In the genomic region with DNA sequence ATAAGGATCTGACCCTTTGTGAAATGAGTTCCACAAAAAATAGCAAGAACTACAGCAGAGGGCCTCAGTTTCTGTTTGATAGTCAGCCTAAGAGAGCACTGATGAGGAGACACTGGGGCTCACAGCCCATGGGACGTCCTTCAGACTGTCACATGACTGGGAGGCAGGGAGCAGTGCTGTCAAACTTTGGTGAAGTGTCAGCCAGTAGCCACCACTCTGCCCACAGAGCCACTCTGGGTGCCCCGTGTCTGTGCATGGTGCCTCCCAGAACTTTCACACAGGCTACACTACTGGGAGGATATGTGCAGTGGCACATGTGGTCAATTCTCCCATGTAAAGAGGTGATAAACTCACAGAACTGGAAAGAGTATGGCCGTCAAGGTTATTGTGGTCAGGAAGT, we compare ENCODE assay signal across 18 mouse cellular contexts.
DNase-seq lines count a peak whose midpoint lies in the region; ATAC-seq lines count a peak whose summit lies in the region.
"Had no signal": no experiment of that assay in that cellular context is flagged by ENCODE, and none has a peak within 500 bp of the region (broad histone marks: within the 10 kb centered on the region; RNA-seq: fewer than 3 reads in every experiment).

No protein-coding gene starts in this region.

- ATAC-seq in hematopoietic stem cell, adult 5-6 weeks (replicated peaks in 1 of 2; ENCODE audit: insufficient read depth in 1 of 2, low FRiP score in 2 of 2, low TSS enrichment in 1 of 2, low read depth in 1 of 2, poor library complexity in 2 of 2, severe bottlenecking in 2 of 2) = peak; percentile 30 to 33

- peaks cover 59% of the 10 kb centered on the region for H3K4me1 ChIP-seq in heart, embryonic 10.5 days

- intact Hi-C loops in heart, postnatal 36 days (cut with DNase I) = no loop called here

- H3K9me3 ChIP-seq in heart, embryonic 10.5 days = no peaks in the 10 kb centered on the region
- H3K9me3 ChIP-seq: forebrain, embryonic 12.5 days; hindbrain, embryonic 12.5 days; limb, embryonic 10.5 days; neural tube, embryonic 15.5 days had no signal

- H3K79me2 ChIP-seq in macrophage (ENCODE audit: inconsistent target) = no peaks in the 10 kb centered on the region

- no peaks in the 10 kb centered on the region for H3K36me3 ChIP-seq in heart, embryonic 10.5 days
- no peaks in the 10 kb centered on the region for H3K36me3 ChIP-seq in macrophage (ENCODE audit: inconsistent target)
- H3K36me3 ChIP-seq: forebrain, embryonic 12.5 days; hindbrain, embryonic 12.5 days; limb, embryonic 10.5 days; neural tube, embryonic 15.5 days had no signal

- 45% methylated on average over 3 of the region's 3 CpGs for WGBS in heart, embryonic 10.5 days
- WGBS in macrophage (ENCODE audit: missing documents) = 18% methylated on average over 3 of the region's 3 CpGs

- H3K27me3 ChIP-seq in heart, embryonic 10.5 days (ENCODE audit: insufficient read depth, poor library complexity, severe bottlenecking) = no peaks in the 10 kb centered on the region
- H3K27me3 ChIP-seq: hindbrain, embryonic 12.5 days; neural tube, embryonic 15.5 days had no signal

- peak overlapping the region; percentile 62; the same call in 1 of the 2 replicates for H3K27ac ChIP-seq in heart, embryonic 10.5 days
- peak overlapping the region; percentile 91 for H3K27ac ChIP-seq in macrophage
- H3K27ac ChIP-seq: forebrain, embryonic 12.5 days; hindbrain, embryonic 12.5 days; limb, embryonic 10.5 days; neural tube, embryonic 15.5 days had no signal

- DNase-seq in heart, embryonic 10.5 days (ENCODE audit: low spot score) = no peak
- DNase-seq in heart, postnatal 36 days = no peak
- peak; percentile 14 for DNase-seq in 3134 (ENCODE audit: extremely low read depth, insufficient read length, low spot score)
- no peak for DNase-seq in testis, postnatal 14 days (ENCODE audit: low spot score)
- DNase-seq in frontal cortex, adult 2 months (ENCODE audit: extremely low spot score in 1 of 2, low spot score in 1 of 2) = no peak
- DNase-seq in kidney, adult 18-20 months = no peak
- DNase-seq: adrenal gland, postnatal 10 days; cerebellum, adult 8-10 months; embryo, embryonic 11 days; kidney, adult 8-10 months; lung, adult 2 months; thymus, postnatal 14 days had no signal

- H3K4me3 ChIP-seq in heart, embryonic 10.5 days = no peak overlapping the region
- no peak overlapping the region; the same call in 1 of the 2 replicates for H3K4me3 ChIP-seq in macrophage (ENCODE audit: inconsistent target)
- H3K4me3 ChIP-seq: forebrain, embryonic 12.5 days; hindbrain, embryonic 12.5 days; limb, embryonic 10.5 days; neural tube, embryonic 15.5 days had no signal
